Mouse (Mus musculus) G1E (cell line): ENCODE data around the gene Grik4. TPM values are rescaled to one million over a fixed set of nuclear protein-coding genes. Genes with fewer than 3 reads are reported as not detected.

Experiments used
- ATAC-seq: 2 replicates; pipeline ENCODE4 v1.8.0; 2016; ENCODE audit warnings: mild to moderate bottlenecking; ENCODE audit not compliant: insufficient number of reproducible peaks, poor library complexity, low FRiP score, severe bottlenecking; ENCODE audit errors: extremely low read depth
- DNase-seq: peaks from one replicate; pipeline ENCODE4 v3.0.0; 2012; ENCODE audit warnings: low spot score
- H3K27me3 ChIP-seq: 2 replicates; pipeline ENCODE4 v1.6.1; 2012; ENCODE audit warnings: mild to moderate bottlenecking, low read length, inconsistent platforms; ENCODE audit not compliant: insufficient read depth
- H3K36me3 ChIP-seq: replicated peaks from 2 replicates; pipeline ENCODE3; 2012; ENCODE audit warnings: mild to moderate bottlenecking, inconsistent platforms
- H3K4me1 ChIP-seq: 2 replicates; pipeline ENCODE4 v1.6.1; 2012; ENCODE audit warnings: low read depth, low read length, inconsistent platforms, mixed read lengths; ENCODE audit not compliant: insufficient read depth
- H3K4me3 ChIP-seq: 2 replicates; pipeline ENCODE4 v1.5.1; 2012; ENCODE audit warnings: low read depth, mild to moderate bottlenecking, inconsistent platforms, low read length, moderate library complexity, mixed read lengths
- H3K9me3 ChIP-seq: replicated peaks from 2 replicates; pipeline ENCODE4 v1.6.1; 2012; ENCODE audit warnings: inconsistent platforms
- CTCF ChIP-seq: IDR thresholded peaks from 2 replicates; pipeline ENCODE4 v1.5.1; 2012; ENCODE audit warnings: low read depth, low read length, inconsistent platforms, mixed read lengths
- GATA1 ChIP-seq: IDR thresholded peaks from 2 replicates; pipeline ENCODE4 v1.6.1; 2012; ENCODE audit warnings: borderline replicate concordance, low read length, inconsistent platforms, mixed read lengths
- GATA2 ChIP-seq: IDR thresholded peaks from 2 replicates; pipeline ENCODE4 v1.6.1; 2012; ENCODE audit warnings: low read depth, low read length, inconsistent platforms, borderline replicate concordance
- POLR2AphosphoS5 ChIP-seq: IDR thresholded peaks from 2 replicates; pipeline ENCODE4 v1.6.1; 2012; ENCODE audit warnings: low read depth, low read length, inconsistent platforms; ENCODE audit not compliant: insufficient replicate concordance
- TAL1 ChIP-seq: conservative IDR thresholded peaks from 2 replicates; pipeline ENCODE4 v1.6.1; 2012; ENCODE audit warnings: low read depth, low read length, inconsistent platforms, mixed read lengths
- polyA plus RNA-seq: library from polyadenylated mRNA; stranded (reverse); fragments of >175 nt; gene quantifications from 2 replicates; pipeline ENCODE4 v1.2.3, GENCODE M21; 2012
- total RNA-seq, 2 experiments: library from RNA; stranded (forward) in 1 of 2; stranded (reverse) in 1 of 2; fragments of 200-1000 nt in 1 of 2; fragments of >200 nt in 1 of 2; fragmentation: Nextera tagmentation in 1 of 2; gene quantifications; 2 replicates each; pipeline ENCODE4 v1.2.3; 2014 to 2017

Gene Grik4
- total and polyA plus RNA-seq, 3 experiments, result under 0.01 TPM; not detected in 2

DNA sequence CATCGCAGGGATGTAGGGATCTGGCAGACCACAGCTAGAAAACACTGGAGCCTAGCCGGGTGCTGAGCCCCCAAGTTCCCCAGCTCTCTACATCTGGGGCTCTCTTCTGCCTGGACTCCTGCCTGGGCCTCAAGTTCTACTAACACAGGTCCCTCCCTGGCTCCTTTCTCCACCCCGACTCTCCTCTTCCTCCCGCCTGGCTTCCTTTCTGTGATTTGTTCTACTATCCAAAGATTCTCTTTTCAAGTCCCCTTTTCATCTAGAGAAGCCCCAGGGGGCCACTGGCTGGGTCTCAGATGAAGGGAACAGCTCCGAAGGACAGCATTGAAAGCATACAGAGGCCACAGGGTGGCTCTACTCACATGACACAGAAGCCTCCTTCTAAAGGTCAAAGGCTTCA, 151.9 kb downstream of the Grik4 start:
- ATAC-seq (no peak), DNase-seq (no peak)
- no peak for TF ChIP-seq TAL1
- TF ChIP-seq GATA1, result no peak
- TF ChIP-seq CTCF, result no peak
- TF ChIP-seq GATA2, result no peak
- TF ChIP-seq POLR2AphosphoS5, result no peak
- H3K9me3 ChIP-seq, result peaks cover 11% of the 10 kb centered on the region
- no peaks in the 10 kb centered on the region for H3K4me1 ChIP-seq
- no peaks in the 10 kb centered on the region for H3K36me3 ChIP-seq
- H3K27me3 ChIP-seq, result no peaks in the 10 kb centered on the region; the same call in 1 of the 2 replicates
- no peak overlapping the region for H3K4me3 ChIP-seq

DNA sequence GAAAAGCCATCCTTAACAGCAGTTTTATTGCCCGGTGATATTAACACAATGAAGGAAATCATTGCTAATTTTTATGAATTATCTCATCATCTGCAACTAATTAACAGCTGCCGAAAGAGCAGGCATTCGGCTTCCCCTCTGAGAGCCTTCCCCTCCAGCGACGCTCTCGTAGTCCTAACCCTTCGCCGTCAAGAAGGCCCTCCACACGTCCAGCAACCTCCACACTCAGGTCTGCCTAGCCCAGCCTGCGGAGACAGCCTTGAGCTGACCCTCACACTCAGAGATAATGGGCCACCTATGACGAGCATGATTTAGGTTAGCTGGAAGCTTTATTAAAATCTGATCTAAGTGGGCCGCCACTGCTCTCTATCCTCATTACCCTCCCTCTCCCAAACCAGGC, 152.5 kb downstream of the Grik4 start:
- no peak for TF ChIP-seq GATA1
- no peak for TF ChIP-seq TAL1
- TF ChIP-seq POLR2AphosphoS5, result no peak
- no peak for TF ChIP-seq CTCF
- TF ChIP-seq GATA2, result no peak
- H3K4me1 ChIP-seq, result no peaks in the 10 kb centered on the region
- DNase-seq (no peak), ATAC-seq (no peak)
- no peaks in the 10 kb centered on the region; the same call in 1 of the 2 replicates for H3K27me3 ChIP-seq
- peaks cover 11% of the 10 kb centered on the region for H3K9me3 ChIP-seq
- no peak overlapping the region for H3K4me3 ChIP-seq
- H3K36me3 ChIP-seq, result no peaks in the 10 kb centered on the region

DNA sequence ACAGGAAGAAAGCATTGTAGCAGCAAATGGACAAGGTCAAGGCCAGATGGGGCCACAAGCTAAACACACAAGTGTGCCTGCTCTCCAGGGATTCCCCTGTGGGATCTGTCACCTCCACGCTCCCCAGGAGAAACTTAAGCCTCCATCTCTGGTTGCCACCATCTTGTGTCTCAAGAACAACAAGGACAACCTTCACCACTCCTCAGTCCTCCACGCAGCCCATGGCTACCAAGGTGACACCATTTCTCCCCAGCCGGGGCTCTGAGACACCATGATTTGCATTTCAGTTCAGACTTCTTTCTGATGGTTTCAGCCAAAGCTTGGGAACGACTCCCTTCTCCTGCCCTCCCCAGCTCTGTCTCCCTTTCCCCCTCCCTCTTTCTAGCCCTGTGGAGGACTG, 152.9 kb downstream of the Grik4 start:
- no peak for DNase-seq
- TF ChIP-seq GATA2, result no peak
- no peak for TF ChIP-seq GATA1
- no peak for TF ChIP-seq POLR2AphosphoS5
- no peak for TF ChIP-seq CTCF
- TF ChIP-seq TAL1, result no peak
- Histone ChIP-seq H3K4me1 (no peaks in the 10 kb centered on the region), H3K4me3 (no peak overlapping the region), H3K27me3 (no peaks in the 10 kb centered on the region; the same call in 1 of the 2 replicates), H3K9me3 (peaks cover 11% of the 10 kb centered on the region), H3K36me3 (no peaks in the 10 kb centered on the region)
- ATAC-seq, result no peak

DNA sequence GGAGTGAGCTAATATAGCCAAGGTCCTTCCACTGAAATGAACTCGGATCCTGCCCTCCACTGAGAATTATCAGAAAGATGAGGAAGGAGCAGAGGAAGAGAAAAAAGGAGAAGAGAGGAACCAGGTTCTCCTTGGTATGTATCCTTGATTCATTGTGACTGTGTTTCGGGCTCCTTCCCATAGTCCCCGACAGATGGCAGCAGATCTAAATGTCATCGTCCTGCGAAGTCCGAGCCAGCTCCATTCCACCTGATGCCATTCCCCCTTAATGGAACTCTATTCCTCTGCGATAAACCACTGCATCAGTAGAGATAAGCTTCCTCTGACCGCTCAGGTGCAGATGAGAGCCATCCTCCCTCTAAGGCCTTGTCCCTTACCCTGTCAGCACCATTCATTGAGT, 155.8 kb downstream of the Grik4 start:
- Histone ChIP-seq H3K9me3 (peaks cover 6% of the 10 kb centered on the region; the same call in 1 of the 2 replicates), H3K36me3 (no peaks in the 10 kb centered on the region), H3K4me3 (no peak overlapping the region), H3K27me3 (no peaks in the 10 kb centered on the region; the same call in 1 of the 2 replicates), H3K4me1 (no peaks in the 10 kb centered on the region)
- no peak for ATAC-seq
- TF ChIP-seq POLR2AphosphoS5 (no peak), GATA1 (no peak), GATA2 (no peak), TAL1 (no peak), CTCF (no peak)
- DNase-seq, result no peak

DNA sequence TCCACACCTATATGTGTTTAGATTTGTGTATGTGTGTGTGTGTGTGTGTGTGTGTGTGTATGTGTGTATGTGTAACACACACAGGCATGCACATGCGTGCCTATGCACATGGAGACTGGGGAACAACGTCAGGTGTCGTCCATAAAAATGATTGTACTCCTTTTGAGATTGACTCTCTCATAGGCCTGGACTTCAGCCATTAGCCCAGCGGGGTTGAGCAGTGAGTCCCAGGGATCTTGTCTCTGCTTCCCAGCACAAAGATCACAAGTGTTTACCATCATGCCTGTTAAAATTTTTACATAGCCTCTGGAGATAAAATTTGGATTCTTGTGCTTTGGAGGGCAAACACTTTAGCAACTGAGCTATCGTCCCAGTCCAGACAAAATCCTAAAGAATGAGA, 157.4 kb downstream of the Grik4 start:
- Histone ChIP-seq H3K27me3 (no peaks in the 10 kb centered on the region), H3K36me3 (no peaks in the 10 kb centered on the region), H3K9me3 (0 out of 2 replicates have a peak, but pooled peaks cover 2% of the 10 kb centered on the region), H3K4me3 (no peak overlapping the region), H3K4me1 (no peaks in the 10 kb centered on the region)
- no peak for TF ChIP-seq CTCF
- no peak for TF ChIP-seq POLR2AphosphoS5
- TF ChIP-seq GATA1, result no peak
- TF ChIP-seq GATA2, result no peak
- no peak for TF ChIP-seq TAL1
- DNase-seq (no peak), ATAC-seq (no peak)

DNA sequence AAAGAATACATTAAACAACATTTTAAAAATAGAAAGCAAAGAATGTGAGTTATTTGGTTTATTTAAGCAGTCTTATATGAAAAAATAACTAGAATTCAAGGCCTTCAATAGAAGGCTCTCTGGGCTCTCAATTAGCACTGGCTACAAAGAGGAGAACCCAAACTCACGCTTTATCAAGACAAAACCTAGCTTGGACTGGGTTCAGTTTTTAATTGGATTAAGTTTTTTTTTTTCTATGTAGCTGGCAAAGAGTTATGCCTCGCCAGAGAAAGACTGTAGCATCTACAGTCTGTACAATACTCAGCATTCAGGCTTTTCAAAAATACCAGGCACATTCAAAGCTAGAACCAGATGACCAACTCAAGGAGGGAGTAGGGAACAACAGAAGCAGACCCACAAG, 158.0 kb downstream of the Grik4 start:
- no peaks in the 10 kb centered on the region for H3K27me3 ChIP-seq
- no peak for ATAC-seq

More for the DNA sequence above, 158.0 kb downstream of the Grik4 start:
- no peaks in the 10 kb centered on the region for H3K4me1 ChIP-seq
- 0 out of 2 replicates have a peak, but pooled peaks cover 2% of the 10 kb centered on the region for H3K9me3 ChIP-seq
- DNase-seq, result no peak
- no peak for TF ChIP-seq POLR2AphosphoS5
- no peak overlapping the region for H3K4me3 ChIP-seq
- H3K36me3 ChIP-seq, result no peaks in the 10 kb centered on the region
